Mouse (Mus musculus): ENCODE measurements at regions not wholly inside any gene's neighbourhood (a gene's known extent, or its start where the extent isn't known, plus 50 kb on each side); places are given as distances from the start of the nearest gene placed in this dataset.
"Not testable (repeated sequence)": the region's sequence is repeated elsewhere in the genome, so short reads cannot be mapped to it uniquely, and the experiment has no call there.

- DNase-seq: no peak
Measured at GRCm38 (mm10) chr17:50346451-50347192, 53.2 kb upstream of the Dazl start.

- not testable (repeated sequence) for DNase-seq
Measured at GRCm38 (mm10) chr17:50353818-50354217, 60.4 kb upstream of the Dazl start.

DNA sequence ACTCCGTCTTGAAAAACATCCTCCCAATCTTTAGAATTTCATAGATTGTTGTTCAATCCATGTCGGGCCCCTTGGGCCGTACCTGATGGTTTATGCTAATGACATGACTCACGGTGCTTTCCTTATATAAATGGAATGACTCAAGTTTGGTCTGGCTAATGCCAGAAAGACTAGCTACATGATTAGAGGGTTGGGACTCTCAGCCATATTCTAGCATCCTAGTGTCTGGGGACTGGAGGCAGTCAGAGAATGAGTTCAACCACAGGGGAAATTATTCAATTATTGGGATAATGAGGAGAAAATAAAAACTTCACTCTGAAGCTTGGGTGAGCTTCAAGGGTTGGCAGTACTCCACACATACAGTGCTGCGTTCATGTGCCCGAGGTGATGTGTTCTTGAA, 60.9 kb upstream of the Dazl start:
- no peak for DNase-seq

DNA sequence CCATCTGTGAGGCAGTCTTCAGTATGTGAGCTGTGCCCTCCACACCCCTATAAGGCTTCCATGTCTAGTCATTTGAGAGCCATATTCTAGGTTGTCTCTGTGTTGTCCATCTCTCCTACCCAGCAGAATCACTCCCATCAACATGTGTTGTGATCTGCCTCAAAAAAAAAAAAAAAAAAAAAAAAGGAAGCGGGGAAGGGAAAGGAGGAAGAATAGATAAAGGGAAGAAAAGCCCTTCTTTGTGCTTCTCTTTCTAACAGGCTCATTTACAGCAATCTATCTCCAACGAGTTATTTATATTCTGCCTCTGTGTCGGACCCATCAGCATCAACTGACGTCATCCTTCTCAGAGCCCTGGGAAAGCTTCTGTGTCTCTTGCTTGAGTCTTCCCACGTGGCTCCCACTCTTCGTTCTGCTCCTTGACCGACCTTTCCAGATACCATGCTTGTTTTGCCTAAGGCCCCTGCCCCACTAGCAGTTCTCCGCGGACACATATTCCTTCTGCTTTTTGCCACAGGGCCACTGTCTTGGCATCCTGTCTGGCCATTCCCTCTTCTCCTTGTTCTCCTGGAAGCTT, 68.3 kb upstream of the Dazl start:
- DNase-seq: no peak

DNA sequence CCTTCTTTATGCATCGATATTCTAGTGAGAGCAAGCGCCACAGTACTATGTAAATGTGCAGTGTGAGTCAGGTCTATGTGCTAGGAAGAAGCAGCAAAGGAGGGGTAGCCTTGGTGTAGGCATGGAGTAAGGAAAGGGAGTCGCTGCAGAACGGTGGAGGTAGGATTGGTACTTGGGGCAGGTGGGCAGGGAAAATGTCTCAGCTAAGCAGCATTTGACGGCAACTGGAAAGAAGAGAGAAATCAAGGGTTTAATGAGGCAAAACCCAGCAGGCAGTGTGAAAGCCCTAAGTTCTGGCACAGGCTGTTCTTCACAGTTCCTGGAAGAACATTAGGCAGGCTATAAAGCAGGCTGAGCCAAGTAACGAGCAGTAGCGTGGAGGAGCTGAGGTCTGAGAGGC, 72.0 kb upstream of the Dazl start:
- no peak for DNase-seq

DNA sequence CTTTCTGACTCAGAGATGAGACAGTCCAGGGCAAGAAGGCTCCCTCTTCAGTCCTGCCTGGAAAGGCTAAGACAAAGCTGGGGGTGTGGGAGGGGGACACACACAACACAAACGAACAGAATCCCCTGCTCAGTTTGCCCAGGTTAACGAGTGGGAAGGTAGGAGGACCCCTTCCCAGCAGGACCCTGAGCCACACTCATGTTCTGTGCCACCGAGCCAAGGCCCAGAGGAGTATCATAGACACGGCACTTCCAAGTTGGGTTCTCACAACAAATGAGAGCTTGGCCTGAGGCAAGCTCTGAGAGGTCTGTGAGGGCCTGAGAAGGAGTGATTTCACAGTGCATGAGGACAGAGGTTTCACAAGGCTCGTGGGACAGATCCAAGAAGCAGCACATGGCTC, 72.7 kb upstream of the Dazl start:
- DNase-seq: no peak

GRCm38 (mm10) chr17:50369216-50369875, 75.9 kb upstream of the Dazl start:
- no peak for DNase-seq

DNA sequence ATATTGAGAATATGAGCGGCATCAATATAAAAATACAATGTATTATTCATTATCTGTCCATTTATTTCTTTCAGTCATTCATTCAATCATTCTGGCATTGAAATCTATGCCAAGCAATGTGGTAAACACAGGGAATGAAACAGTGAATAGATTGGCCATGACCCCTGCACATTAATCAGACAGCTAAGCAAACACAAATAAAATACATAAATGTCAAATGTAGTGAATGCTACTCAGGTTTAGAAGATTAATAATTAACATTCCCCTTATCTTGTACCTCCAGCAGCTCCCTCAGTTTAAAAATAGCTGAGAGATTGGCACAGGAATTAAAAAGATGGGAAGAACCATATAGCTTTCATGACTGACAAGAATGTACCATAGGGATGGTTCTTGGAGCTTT, 77.0 kb upstream of the Dazl start:
- no peak for DNase-seq

GRCm38 (mm10) chr17:50373496-50374141, 80.2 kb upstream of the Dazl start:
- no peak for DNase-seq

DNA sequence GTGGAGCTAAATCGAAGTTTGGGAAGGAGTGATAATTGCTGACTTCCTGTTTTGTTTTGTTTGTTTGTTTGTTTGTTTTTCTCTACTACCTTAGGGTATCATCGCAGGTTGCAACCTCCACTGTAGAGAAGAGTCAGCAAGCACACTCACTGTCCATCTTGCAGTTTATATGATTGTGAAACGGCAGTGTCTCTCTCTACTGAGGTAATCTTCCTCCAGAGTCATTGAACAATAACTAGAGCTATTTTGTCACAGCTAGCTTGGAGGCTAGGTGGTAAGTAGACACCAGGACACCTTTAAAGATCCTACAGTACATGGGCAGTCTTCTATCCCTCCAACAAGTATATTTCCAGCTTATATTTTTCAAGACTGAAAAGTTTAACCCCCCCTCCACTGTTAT, 82.0 kb upstream of the Dazl start:
- no peak for DNase-seq

- DNase-seq: no peak
Measured at GRCm38 (mm10) chr17:50376708-50377107, 83.3 kb upstream of the Dazl start.

DNA sequence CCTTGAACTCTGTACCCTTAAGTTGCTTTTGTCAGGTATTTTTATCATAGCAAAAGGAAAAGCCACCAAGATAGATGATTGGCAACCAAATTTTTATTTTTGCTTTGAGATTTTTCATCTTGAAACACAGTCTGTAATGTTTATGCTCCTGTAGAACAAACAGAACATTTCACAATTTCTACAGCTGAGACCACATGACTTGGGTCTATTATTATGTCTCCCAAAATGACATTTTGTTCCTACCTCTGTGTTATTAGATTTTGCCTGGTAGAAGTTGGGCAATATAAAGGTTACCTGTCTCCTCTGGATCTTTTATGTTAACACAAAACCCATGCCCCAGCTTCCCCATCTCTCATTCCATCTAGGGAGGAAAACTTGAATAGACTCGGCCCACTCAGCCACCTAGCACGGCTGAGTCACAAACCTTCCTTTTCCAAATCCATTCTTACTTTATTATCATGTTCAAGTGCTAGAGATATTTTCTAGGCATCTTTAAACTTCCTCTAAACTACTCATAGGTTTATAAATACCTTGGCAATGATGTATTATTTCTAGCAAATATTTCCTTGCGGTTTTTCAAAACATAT, 84.8 kb upstream of the Dazl start:
- no peak for DNase-seq

GRCm38 (mm10) chr17:50388715-50389710, 95.6 kb upstream of the Dazl start:
- no peak for DNase-seq

DNA sequence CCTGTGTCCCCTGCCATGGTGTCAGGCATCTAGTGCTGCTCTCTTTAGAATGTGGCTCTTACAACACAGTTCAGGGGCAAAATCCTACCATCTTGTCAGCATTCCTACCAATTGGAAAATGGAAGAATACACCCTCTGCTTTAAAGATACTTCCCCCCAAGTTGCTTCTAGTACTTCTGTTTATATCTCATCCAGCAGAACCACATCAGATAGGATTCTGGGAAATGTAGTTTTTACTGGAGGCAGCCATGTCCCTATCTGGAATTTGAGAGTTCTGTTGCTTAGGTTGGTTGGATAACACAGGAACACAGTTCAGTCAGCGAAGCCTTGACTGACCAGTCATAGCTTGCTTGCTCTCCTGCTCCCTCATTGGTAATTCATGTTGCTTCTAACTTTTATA, 96.7 kb upstream of the Dazl start:
- no peak for DNase-seq

DNA sequence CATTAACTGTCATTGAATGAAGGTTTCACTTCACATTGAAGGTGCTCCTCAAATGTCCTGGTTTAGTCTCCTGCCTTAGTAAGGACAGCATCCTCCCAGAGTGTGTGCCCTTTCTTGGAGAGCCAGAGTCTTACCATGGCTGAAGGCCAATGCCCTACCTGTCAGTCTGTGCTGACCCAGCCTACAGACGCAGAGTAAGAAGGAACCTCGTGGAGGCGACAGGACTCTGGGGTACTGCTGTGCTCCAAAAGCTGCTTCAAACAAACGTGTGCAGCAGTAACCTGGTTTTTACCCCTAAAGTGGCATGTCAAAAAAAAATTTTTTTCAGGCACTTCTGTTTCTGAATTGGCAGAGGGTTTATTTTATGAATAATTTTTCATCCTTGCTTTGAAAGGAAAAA, 97.8 kb upstream of the Dazl start:
- DNase-seq: no peak

DNA sequence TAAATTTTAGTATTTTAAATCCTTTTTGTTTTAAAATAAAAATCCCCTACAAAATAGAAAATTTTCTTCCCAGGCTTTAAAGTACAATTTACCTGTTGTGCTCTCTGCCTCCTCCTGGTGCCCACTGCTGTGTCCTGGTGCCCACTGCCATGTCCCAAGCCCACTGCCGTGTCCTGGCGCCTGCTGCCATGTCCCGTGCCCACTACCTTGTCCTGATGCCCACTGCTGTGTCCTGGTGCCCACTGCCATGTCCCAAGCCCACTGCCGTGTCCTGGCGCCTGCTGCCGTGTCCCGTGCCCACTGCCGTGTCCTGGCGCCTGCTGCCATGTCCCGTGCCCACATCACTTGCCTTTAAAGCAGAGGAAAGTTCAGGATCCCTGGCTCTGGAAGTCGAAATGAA, 98.6 kb upstream of the Dazl start:
- no peak for DNase-seq

DNA sequence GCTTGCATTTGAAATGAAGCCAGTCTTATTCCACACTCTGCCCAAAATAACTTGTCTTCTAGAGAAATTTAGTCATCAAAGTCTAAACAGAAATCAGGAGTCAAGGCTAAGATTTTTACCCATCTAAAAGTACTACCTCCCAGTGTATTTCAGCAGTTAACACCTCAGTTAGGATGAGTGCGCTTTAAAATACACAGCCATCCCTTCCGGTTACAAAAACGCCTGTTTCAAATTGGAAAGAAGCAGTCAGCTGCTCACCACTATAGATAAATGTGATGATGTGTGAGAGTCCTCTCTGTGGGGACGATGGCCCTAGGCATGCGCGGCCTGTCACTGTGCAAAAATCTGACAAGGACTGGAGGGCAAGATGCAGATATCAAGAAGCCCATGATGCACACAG, 99.0 kb upstream of the Dazl start:
- DNase-seq: no peak

GRCm38 (mm10) chr17:50392966-50393365, 99.5 kb upstream of the Dazl start:
- DNase-seq: no peak

GRCm38 (mm10) chr17:50393698-50394097, 100.3 kb upstream of the Dazl start:
- no peak for DNase-seq

- DNase-seq: no peak
Measured at GRCm38 (mm10) chr17:50394801-50395200, 101.4 kb upstream of the Dazl start.

GRCm38 (mm10) chr17:50395669-50396068, 102.2 kb upstream of the Dazl start:
- no peak for DNase-seq

DNA sequence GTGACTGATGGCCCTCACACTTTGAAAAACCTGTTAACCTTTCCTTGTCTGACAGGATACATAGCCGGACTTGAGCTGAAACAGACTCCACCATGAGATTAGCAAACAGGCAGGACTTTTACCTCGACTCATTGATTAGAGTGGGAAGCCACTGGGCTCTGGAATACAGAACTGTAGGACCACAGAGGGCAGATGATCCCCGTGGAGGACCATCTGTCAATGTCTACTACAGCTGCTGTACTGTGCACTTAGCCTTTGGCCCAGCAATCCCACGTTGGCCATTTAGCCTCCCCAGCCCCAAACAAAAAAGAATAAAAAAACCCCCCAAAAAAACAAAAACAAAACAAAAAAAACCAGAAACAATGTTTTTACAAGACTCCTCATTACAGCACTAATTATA, 103.9 kb upstream of the Dazl start:
- DNase-seq: no peak
